Mouse (Mus musculus): ENCODE results near the gene Gdf1.

- no peak for TF ChIP-seq CTCF (IDR thresholded peaks at IDR 0.05)
- TF ChIP-seq EP300 (IDR thresholded peaks at IDR 0.05; ENCODE audit: insufficient read depth, low read depth, low read length) = peak; percentile 56; the same call in 1 of the 2 replicates
- TF ChIP-seq POLR2A (IDR thresholded peaks at IDR 0.05; ENCODE audit: insufficient read depth, low read depth, low read length) = peak; percentile 82
Measured at GRCm38 (mm10) chr8:70302358-70302890, 27.2 kb upstream of the Gdf1 start, which contains the start of the genes Ddx49 and Cope.

Data from heart, adult 2 months (tissue).